Mouse (Mus musculus) erythroblast, embryonic 14.5 days (primary cell): ENCODE results near the gene Nr2f2.

Experiments used
- GATA1 ChIP-seq: IDR thresholded peaks from 2 replicates; pipeline ENCODE4 v1.6.1; 2012; ENCODE audit warnings: low read length, inconsistent platforms, mixed read lengths
- TAL1 ChIP-seq: IDR thresholded peaks from 3 replicates; pipeline ENCODE4 v1.6.1; 2012; ENCODE audit warnings: low read length, inconsistent platforms, mixed read lengths

GRCm38 (mm10) chr7:70410350-70410749 is 43.8 kb upstream of the Nr2f2 start:
- TF ChIP-seq TAL1, result no peak
- TF ChIP-seq GATA1, result no peak
